In genomic region chr16:44484079-44484478, GRCm38 (mm10) we compare ENCODE assay signal across 8 mouse cellular contexts.
DNase-seq lines count a peak whose midpoint lies in the region; ATAC-seq and TF ChIP-seq lines count a peak whose summit lies in the region.

No protein-coding gene starts in this region.

- H3K9ac ChIP-seq in midbrain, embryonic 13.5 days (replicated peaks): no peak overlapping the region
- H3K9ac ChIP-seq in kidney, embryonic 16.5 days (replicated peaks; ENCODE audit: low read length): no peak overlapping the region
- H3K9ac ChIP-seq in limb, embryonic 14.5 days (ENCODE audit: low read depth, low read length, severe bottlenecking): no peak overlapping the region
- H3K9ac ChIP-seq in neural tube, embryonic 14.5 days (replicated peaks; ENCODE audit: low read depth, low read length): no peak overlapping the region

- peaks cover 88% of the 10 kb centered on the region for H3K36me3 ChIP-seq in midbrain, embryonic 10.5 days
- peaks cover 26% of the 10 kb centered on the region for H3K36me3 ChIP-seq in midbrain, embryonic 13.5 days
- H3K36me3 ChIP-seq in kidney, embryonic 16.5 days (ENCODE audit: insufficient read depth, low read length): peaks cover 23% of the 10 kb centered on the region
- peaks cover 64% of the 10 kb centered on the region for H3K36me3 ChIP-seq in limb, embryonic 14.5 days (ENCODE audit: control insufficient read depth, insufficient read depth, low read length)
- no peaks in the 10 kb centered on the region for H3K36me3 ChIP-seq in neural tube, embryonic 14.5 days (ENCODE audit: control insufficient read depth, insufficient read depth, low read length)

- peak; percentile 73 for DNase-seq in midbrain, embryonic 10.5 days (ENCODE audit: low spot score)
- peak; percentile 83 to 91 for DNase-seq in cerebellum, adult 18-20 months
- peak; percentile 84 for DNase-seq in forelimb bud, embryonic 11.5 days (ENCODE audit: low read depth, low spot score)
- DNase-seq in limb, embryonic 14.5 days (ENCODE audit: low spot score): peak; percentile 87
- DNase-seq in thymus, postnatal 25 days: peak; percentile 58

- no peak overlapping the region for H3K4me3 ChIP-seq in midbrain, embryonic 10.5 days
- no peak overlapping the region for H3K4me3 ChIP-seq in midbrain, embryonic 13.5 days (replicated peaks)
- no peak overlapping the region for H3K4me3 ChIP-seq in kidney, embryonic 16.5 days (ENCODE audit: low read length)
- no peak overlapping the region for H3K4me3 ChIP-seq in limb, embryonic 14.5 days (replicated peaks; ENCODE audit: low read length)
- no peak overlapping the region for H3K4me3 ChIP-seq in neural tube, embryonic 14.5 days (ENCODE audit: low read depth, low read length)

- peaks cover 33% of the 10 kb centered on the region for H3K4me1 ChIP-seq in midbrain, embryonic 10.5 days
- peaks cover 28% of the 10 kb centered on the region for H3K4me1 ChIP-seq in midbrain, embryonic 13.5 days (replicated peaks)
- H3K4me1 ChIP-seq in kidney, embryonic 16.5 days (ENCODE audit: insufficient read depth, low read length): peaks cover 11% of the 10 kb centered on the region; the same call in 1 of the 2 replicates
- peaks cover 6% of the 10 kb centered on the region for H3K4me1 ChIP-seq in limb, embryonic 14.5 days (ENCODE audit: control insufficient read depth, insufficient read depth, low read length)
- no peaks in the 10 kb centered on the region for H3K4me1 ChIP-seq in neural tube, embryonic 14.5 days (ENCODE audit: control insufficient read depth, insufficient read depth, low read length)

- WGBS in midbrain, embryonic 10.5 days: 10% methylated on average over 7 of the region's 7 CpGs
- 8% methylated on average over 7 of the region's 7 CpGs for WGBS in midbrain, embryonic 13.5 days
- 4% methylated on average over 7 of the region's 7 CpGs for WGBS in kidney, embryonic 16.5 days
- 7% methylated on average over 7 of the region's 7 CpGs for WGBS in limb, embryonic 14.5 days
- 5% methylated on average over 7 of the region's 7 CpGs for WGBS in neural tube, embryonic 14.5 days

- 0 out of 2 replicates have a peak, but pooled peaks cover 3% of the 10 kb centered on the region for H3K27me3 ChIP-seq in midbrain, embryonic 10.5 days (ENCODE audit: low read depth, poor library complexity, severe bottlenecking)
- no peaks in the 10 kb centered on the region for H3K27me3 ChIP-seq in midbrain, embryonic 13.5 days
- no peaks in the 10 kb centered on the region for H3K27me3 ChIP-seq in kidney, embryonic 16.5 days (ENCODE audit: insufficient read depth, low read length)
- no peaks in the 10 kb centered on the region for H3K27me3 ChIP-seq in limb, embryonic 14.5 days (ENCODE audit: control insufficient read depth, insufficient read depth, low read length)
- H3K27me3 ChIP-seq in neural tube, embryonic 14.5 days (ENCODE audit: control insufficient read depth, insufficient read depth, low read length): no peaks in the 10 kb centered on the region

- ATAC-seq in midbrain, embryonic 13.5 days: no peak
- ATAC-seq in kidney, embryonic 16.5 days (ENCODE audit: low FRiP score, low TSS enrichment): no peak
- ATAC-seq in limb, embryonic 14.5 days (ENCODE audit: low FRiP score, low read depth): no peak
- ATAC-seq in neural tube, embryonic 14.5 days (ENCODE audit: low read depth): peak; percentile 33; the same call in 1 of the 2 replicates

- H3K4me2 ChIP-seq in midbrain, embryonic 13.5 days (replicated peaks): no peak overlapping the region
- no peak overlapping the region for H3K4me2 ChIP-seq in kidney, embryonic 16.5 days (replicated peaks; ENCODE audit: low read depth, low read length)
- no peak overlapping the region for H3K4me2 ChIP-seq in limb, embryonic 14.5 days (replicated peaks; ENCODE audit: low read depth, low read length, severe bottlenecking)
- no peak overlapping the region for H3K4me2 ChIP-seq in neural tube, embryonic 14.5 days (ENCODE audit: low read depth, low read length)

- TF ChIP-seq POLR2A in limb, embryonic 14.5 days (IDR thresholded peaks at IDR 0.05; ENCODE audit: borderline replicate concordance, extremely low read depth, insufficient read depth, insufficient read length): no peak

- H3K27ac ChIP-seq in midbrain, embryonic 10.5 days (replicated peaks): no peak overlapping the region
- no peak overlapping the region for H3K27ac ChIP-seq in midbrain, embryonic 13.5 days
- H3K27ac ChIP-seq in kidney, embryonic 16.5 days (ENCODE audit: low read length): peak overlapping the region; percentile 54
- H3K27ac ChIP-seq in limb, embryonic 14.5 days (replicated peaks; ENCODE audit: low read depth, low read length): no peak overlapping the region
- no peak overlapping the region for H3K27ac ChIP-seq in neural tube, embryonic 14.5 days (ENCODE audit: low read depth, low read length)

- H3K9me3 ChIP-seq in midbrain, embryonic 10.5 days (replicated peaks): no peaks in the 10 kb centered on the region
- H3K9me3 ChIP-seq in midbrain, embryonic 13.5 days: no peaks in the 10 kb centered on the region
- no peaks in the 10 kb centered on the region for H3K9me3 ChIP-seq in kidney, embryonic 16.5 days (ENCODE audit: low read length)
- H3K9me3 ChIP-seq in limb, embryonic 14.5 days (ENCODE audit: control insufficient read depth, low read length): no peaks in the 10 kb centered on the region
- no peaks in the 10 kb centered on the region for H3K9me3 ChIP-seq in neural tube, embryonic 14.5 days (ENCODE audit: control insufficient read depth, low read length)
